Mouse (Mus musculus): Measurements from ENCODE around the gene Fam20a.

The Fam20a gene

GRCm38 (mm10) chr11:109719399-109719798 is 2.7 kb downstream of the Fam20a start:
- CTCF ChIA-PET: interaction anchor here in 2 of 4 experiments (0.6 to 0.9 kb wide), 2 partner anchors 100 to 101 kb away, joined by 3 to 11 read pairs; no protein-coding TSS in a partner anchor
- POLR2A ChIA-PET: interaction anchor here in 3 of 4 experiments (0.6 to 0.9 kb wide), 4 partner anchors 18 to 800 kb away, joined by 3 to 7 read pairs (median 4); no protein-coding TSS in a partner anchor

DNA sequence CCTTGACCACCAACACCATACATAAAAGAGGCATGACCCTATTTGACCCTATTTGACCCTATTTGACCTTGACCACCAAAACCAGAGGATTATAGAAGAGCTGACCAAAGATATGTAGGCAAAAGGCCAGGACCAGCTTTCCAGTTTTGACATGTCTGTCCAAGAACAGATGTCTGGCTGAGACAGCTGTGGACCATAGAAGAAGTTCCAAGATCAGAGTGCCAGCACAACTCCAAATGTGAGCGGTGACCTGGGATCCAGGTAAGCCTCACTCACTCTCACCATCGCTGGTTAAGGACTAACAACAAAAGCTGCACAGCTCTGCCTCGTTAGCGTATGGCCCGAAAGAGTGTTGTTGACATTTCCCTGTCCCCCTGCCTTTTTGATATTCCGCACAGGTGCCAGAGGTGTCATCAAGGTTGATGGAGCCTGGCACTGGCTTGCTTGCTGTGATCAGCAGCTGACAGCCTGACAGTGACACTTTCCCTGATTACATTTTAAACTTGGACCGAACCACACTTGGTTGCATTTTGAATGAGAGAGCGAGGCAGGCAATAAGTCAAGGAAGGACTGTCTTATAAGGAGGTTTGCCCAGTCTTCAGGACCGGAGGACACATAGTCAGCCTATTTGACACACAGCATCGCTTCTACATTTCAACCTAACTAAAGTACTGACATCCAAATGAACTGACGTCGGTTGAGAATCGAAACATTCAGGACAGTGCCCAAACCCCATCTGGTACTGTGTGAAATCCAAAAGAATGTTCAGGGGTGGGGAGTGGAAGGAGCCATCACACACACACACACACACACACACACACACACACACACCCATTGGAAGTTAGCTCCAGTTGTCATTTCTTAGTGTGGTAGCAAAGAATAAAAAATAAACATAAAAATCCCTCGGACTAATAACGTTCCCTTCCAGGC is 3.8 kb downstream of the Fam20a start:
- ChIA-PET CTCF (interaction anchor here in 1 of 4 experiments (0.9 kb wide), 1 partner anchor 99 kb away, joined by 3 read pairs; no protein-coding TSS in a partner anchor), POLR2A (interaction anchor here in 2 of 4 experiments (0.6 to 0.7 kb wide), 2 partner anchors 127 to 176 kb away, joined by 3 to 7 read pairs; no protein-coding TSS in a partner anchor)

DNA sequence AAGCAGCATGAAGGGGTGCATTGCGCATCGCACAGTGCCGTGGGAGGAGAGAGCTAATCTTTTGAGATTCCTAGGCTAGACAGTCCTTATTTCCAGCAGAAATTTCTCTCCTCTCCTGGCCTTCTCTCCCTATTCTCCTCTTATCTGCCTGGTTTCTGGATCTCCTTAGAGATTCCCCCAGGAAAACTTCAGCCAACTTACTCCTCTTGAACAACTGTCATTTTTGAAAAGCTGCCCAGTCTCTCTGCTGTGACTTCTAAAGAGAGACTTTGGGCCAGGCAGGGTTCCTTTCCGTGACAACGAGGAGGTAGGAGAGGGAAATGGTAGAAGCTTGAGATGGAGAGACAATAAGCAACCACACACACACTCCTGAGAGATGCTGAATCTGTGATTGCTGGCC is 4.6 kb downstream of the Fam20a start:
- POLR2A ChIA-PET: no interaction called here
- CTCF ChIA-PET: no interaction called here

DNA sequence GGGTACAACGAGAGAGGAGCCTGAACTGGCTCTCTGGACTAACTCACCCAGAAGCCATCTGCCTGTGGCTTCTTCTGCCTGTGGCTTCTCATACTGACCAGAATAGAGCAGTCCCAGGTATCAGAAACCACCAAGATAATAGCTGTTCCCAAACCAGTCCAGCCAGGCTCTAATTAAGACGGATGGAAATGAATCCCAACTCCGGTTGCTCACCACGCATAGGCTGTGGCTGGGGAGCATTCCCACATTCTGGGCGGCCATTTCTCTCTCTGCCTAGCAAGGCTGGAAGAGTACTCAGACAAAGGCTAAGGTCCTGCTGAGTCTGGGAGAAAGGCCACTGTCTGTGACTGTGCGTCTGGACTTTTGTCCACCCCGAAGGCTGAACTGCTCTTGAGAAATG is 5.1 kb downstream of the Fam20a start:
- ChIA-PET CTCF (interaction anchor here in 1 of 4 experiments (0.6 kb wide), 1 partner anchor 130 kb away, joined by 4 read pairs; no protein-coding TSS in a partner anchor), POLR2A (no interaction called here)

DNA sequence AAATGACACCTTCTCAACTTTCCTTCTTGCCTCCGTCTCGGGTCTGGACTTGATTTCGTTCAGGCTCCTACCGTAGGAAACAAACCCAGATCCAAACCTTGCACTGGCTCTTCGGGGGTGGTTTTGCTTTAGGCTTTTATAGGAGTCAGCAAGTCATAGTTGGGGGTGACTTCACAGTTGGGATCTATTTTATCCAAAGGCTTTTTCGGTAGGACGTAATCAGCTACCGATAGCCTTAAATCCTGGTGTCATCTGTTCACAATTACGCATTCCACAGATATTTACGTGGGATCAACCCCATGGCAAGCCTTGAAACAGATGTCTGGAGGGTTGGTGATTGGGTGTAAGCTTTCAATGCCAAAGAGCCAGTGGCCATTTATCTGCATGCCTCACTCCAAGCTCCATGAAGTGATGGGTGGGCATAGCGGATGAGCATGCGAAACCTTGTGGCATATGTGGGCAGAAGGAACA is 6.7 kb downstream of the Fam20a start:
- CTCF ChIA-PET: no interaction called here
- POLR2A ChIA-PET: interaction anchor here in 2 of 4 experiments (0.6 to 1.3 kb wide), 2 partner anchors 85 to 547 kb away, joined by 3 to 9 read pairs; no protein-coding TSS in a partner anchor

GRCm38 (mm10) chr11:109714341-109715247 is 7.5 kb downstream of the Fam20a start:
- ChIA-PET CTCF (no interaction called here), POLR2A (interaction anchor here in 1 of 4 experiments (0.6 kb wide), 1 partner anchor 547 kb away, joined by 9 read pairs; no protein-coding TSS in a partner anchor)

- POLR2A ChIA-PET: interaction anchor here in 1 of 4 experiments (0.6 kb wide), 1 partner anchor 68 kb away, joined by 3 read pairs; no protein-coding TSS in a partner anchor
- CTCF ChIA-PET: interaction anchor here in 1 of 4 experiments (1.1 kb wide), 1 partner anchor 12 kb away, joined by 4 read pairs; the partner anchor contains the start of gene Fam20a
Observed at GRCm38 (mm10) chr11:109709501-109709900, 12.6 kb downstream of the Fam20a start.

GRCm38 (mm10) chr11:109708786-109709185 is 13.3 kb downstream of the Fam20a start:
- POLR2A ChIA-PET: interaction anchor here in 1 of 4 experiments (0.5 kb wide), 1 partner anchor 105 kb away, joined by 5 read pairs; no protein-coding TSS in a partner anchor
- CTCF ChIA-PET: no interaction called here

- CTCF ChIA-PET: no interaction called here
- POLR2A ChIA-PET: no interaction called here
Observed at GRCm38 (mm10) chr11:109707442-109707841, 14.6 kb downstream of the Fam20a start.

GRCm38 (mm10) chr11:109706586-109706985 is 15.5 kb downstream of the Fam20a start:
- POLR2A ChIA-PET: no interaction called here
- CTCF ChIA-PET: no interaction called here

GRCm38 (mm10) chr11:109706055-109706412 is 16.0 kb downstream of the Fam20a start:
- ChIA-PET CTCF (no interaction called here), POLR2A (interaction anchor here in 1 of 4 experiments (0.6 kb wide), 1 partner anchor 55 kb away, joined by 3 read pairs; no protein-coding TSS in a partner anchor)

- POLR2A ChIA-PET: interaction anchor here in 2 of 4 experiments (0.6 to 1.3 kb wide), 3 partner anchors 16 to 54 kb away, joined by 3 to 6 read pairs (median 3); partner anchors contain the start of gene Fam20a (in 1 of the 2)
Observed at GRCm38 (mm10) chr11:109705336-109706054, 16.6 kb downstream of the Fam20a start.

DNA sequence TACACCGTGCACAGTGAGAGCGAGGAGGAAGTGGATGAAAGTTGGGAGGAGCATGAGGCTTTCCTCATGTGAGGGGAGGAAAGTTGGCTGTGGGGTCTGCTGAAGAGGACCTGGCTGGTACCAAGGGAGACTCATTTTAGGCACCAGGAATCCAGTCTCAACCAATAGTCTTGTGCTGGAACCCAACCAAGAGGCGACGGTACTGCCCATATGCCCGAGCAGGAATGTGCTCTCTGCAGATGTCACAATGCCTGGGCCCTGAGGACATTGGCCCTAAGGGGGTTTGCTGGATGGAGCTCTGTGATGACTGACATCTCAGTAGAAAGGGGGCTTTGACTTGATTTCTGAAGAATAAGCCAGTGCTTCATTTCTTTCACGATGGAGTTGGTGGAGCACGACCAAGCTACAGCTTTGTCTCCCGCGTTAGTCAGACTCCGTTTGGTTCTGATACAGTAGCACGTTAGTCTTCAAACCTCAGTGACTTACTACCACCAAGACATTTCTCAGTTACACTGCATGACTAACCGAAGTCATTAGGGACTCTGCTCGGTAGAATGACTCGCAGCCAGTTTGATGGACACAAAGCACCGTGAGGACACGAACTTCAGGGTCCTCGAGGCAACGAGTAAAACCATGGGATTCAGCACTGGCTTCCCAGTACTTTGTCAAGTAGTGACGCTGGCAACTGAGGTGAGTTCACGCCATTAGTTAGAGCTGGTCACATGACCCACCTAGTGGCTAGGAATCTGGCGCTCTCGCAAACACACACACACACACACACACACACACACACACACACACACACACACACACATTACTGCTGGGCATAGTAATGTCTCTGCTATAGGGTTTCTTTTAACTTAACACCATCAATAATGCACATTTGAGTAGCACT is 17.5 kb downstream of the Fam20a start:
- ChIA-PET POLR2A (interaction anchor here in 3 of 4 experiments (0.7 to 1.3 kb wide), 3 partner anchors 17 to 35 kb away, joined by 3 to 6 read pairs (median 3); partner anchors contain the start of gene Fam20a (in 2 of the 3)), CTCF (no interaction called here)

More at GRCm38 (mm10) chr11:109705336-109706054, 16.6 kb downstream of the Fam20a start:
- CTCF ChIA-PET: interaction anchor here in 1 of 4 experiments (0.6 kb wide), 1 partner anchor 456 kb away, joined by 3 read pairs; no protein-coding TSS in a partner anchor

DNA sequence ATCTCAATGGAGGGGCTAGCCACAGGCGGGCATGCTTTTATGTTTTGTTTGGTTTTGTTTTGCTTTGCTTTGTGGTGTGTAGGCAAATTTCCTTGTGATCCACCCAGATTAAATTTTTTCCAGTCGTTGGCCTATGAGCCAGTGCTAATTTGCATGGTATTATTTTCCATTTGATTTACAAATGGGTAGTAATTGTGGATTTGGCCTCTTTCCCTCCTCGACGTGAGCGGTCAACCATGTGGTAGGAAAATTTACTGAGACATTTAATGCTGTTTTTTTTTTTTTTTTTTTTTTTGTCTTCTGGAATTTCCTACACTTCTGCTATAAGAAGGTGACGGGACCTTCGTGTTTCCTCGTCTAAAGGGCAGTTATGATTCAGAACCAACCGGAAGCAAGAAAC is 18.2 kb downstream of the Fam20a start:
- ChIA-PET CTCF (no interaction called here), POLR2A (no interaction called here)

GRCm38 (mm10) chr11:109702031-109702815 is 19.9 kb downstream of the Fam20a start:
- POLR2A ChIA-PET: no interaction called here

GRCm38 (mm10) chr11:109700761-109701160 is 21.3 kb downstream of the Fam20a start:
- POLR2A ChIA-PET: no interaction called here
- CTCF ChIA-PET: interaction anchor here in 2 of 4 experiments (0.6 to 0.7 kb wide), 2 partner anchors 21 to 80 kb away, joined by 3 read pairs; partner anchors contain the start of gene Fam20a (in 1 of the 2)

More at GRCm38 (mm10) chr11:109702031-109702815, 19.9 kb downstream of the Fam20a start:
- CTCF ChIA-PET: interaction anchor here in 1 of 4 experiments (0.8 kb wide), 1 partner anchor 83 kb away, joined by 3 read pairs; no protein-coding TSS in a partner anchor
